Mouse (Mus musculus) Patski (cell line): Measurements from ENCODE around the gene Vwde. TPM values are rescaled to one million over a fixed set of nuclear protein-coding genes. Genes with fewer than 3 reads are reported as not detected.
A peak's percentile ranks its signal among the peaks of the same experiment; 100 is the strongest.

Experiments used
- ATAC-seq: fragments of 100-300 bp; one replicate; pipeline ENCODE4 v1.8.0; 2021
- CTCF ChIA-PET: fragments of 350-600 bp; sonication (Branson Sonifier 250); formaldehyde crosslinking; loops from one replicate; lab custom pipeline; 2022; ENCODE audit warnings: inconsistent platforms; lab: Charles Lee
- POLR2A ChIA-PET: fragments of 350-600 bp; sonication (Branson Sonifier 250); formaldehyde crosslinking; loops from one replicate; lab custom pipeline; 2022; ENCODE audit warnings: antibody characterized with exemption, inconsistent platforms; lab: Charles Lee
- DNase-seq: peaks from one replicate; pipeline ENCODE4 v3.0.0-alpha.2; 2011; ENCODE audit warnings: low read depth, low spot score
- H3K27me3 ChIP-seq: fragments of 371-371 bp; one replicate; pipeline ENCODE4 v1.5.1; 2021
- CTCF ChIP-seq: fragments of 100-300 bp; IDR thresholded peaks from one replicate; pipeline ENCODE4 v1.5.1; 2021
- in situ Hi-C: fragments of 300-500 bp; cut with MboI; formaldehyde crosslinking; loops from 3 replicates; pipeline ENCODE4 v1.11.1; 2018; ENCODE audit warnings: low pct_unique_long_range_greater_than_20kb, mixed read lengths
- polyA plus RNA-seq: library from polyadenylated mRNA; unstranded; gene quantifications from one replicate; pipeline ENCODE4 v1.2.3, GENCODE M21; 2021

Gene Vwde
- not detected for polyA plus RNA-seq

GRCm38 (mm10) chr6:13224596-13225227 is at the start of gene Vwde:
Vwde (minus strand) TSS chr6:13224965.
- TF ChIP-seq CTCF, result no peak
- ChIA-PET CTCF (no interaction called here), POLR2A (no interaction called here)
- peaks cover 21% of the 10 kb centered on the region for H3K27me3 ChIP-seq
- in situ Hi-C loops, result no loop called here
- no peak for DNase-seq
- ATAC-seq, result no peak

- peaks cover 4% of the 10 kb centered on the region for H3K27me3 ChIP-seq
- no peak for TF ChIP-seq CTCF
- ChIA-PET POLR2A (no interaction called here), CTCF (no interaction called here)
- ATAC-seq (no peak), DNase-seq (no peak)
- in situ Hi-C loops, result no loop called here
Observed at GRCm38 (mm10) chr6:13255341-13255740, 30.6 kb upstream of the Vwde start.

- in situ Hi-C loops, result no loop called here
- ChIA-PET CTCF (interaction anchor here (0.9 to 1.2 kb wide), 3 partner anchors 16 to 1255 kb away, joined by 3 read pairs; no protein-coding TSS in a partner anchor), POLR2A (no interaction called here)
- DNase-seq (no peak), ATAC-seq (no peak)
- peak; percentile 37 for TF ChIP-seq CTCF
- H3K27me3 ChIP-seq, result no peaks in the 10 kb centered on the region
Observed at GRCm38 (mm10) chr6:13248317-13248969, 23.7 kb upstream of the Vwde start.

GRCm38 (mm10) chr6:13206157-13206556 is 18.6 kb downstream of the Vwde start:
- CTCF ChIA-PET, result no interaction called here
- no peak for ATAC-seq
- no peak for DNase-seq
- TF ChIP-seq CTCF, result no peak
- in situ Hi-C loops, result no loop called here
- POLR2A ChIA-PET, result no interaction called here
- peaks cover 20% of the 10 kb centered on the region for H3K27me3 ChIP-seq

- DNase-seq, result no peak
- in situ Hi-C loops, result no loop called here
- H3K27me3 ChIP-seq, result no peaks in the 10 kb centered on the region
- CTCF ChIA-PET, result interaction anchor here (0.7 to 0.8 kb wide), 2 partner anchors 10 to 34 kb away, joined by 3 read pairs; no protein-coding TSS in a partner anchor
- no peak for TF ChIP-seq CTCF
- POLR2A ChIA-PET, result no interaction called here
- ATAC-seq, result no peak
Observed at GRCm38 (mm10) chr6:13197486-13197885, 27.3 kb downstream of the Vwde start.

GRCm38 (mm10) chr6:13186836-13187235 is 37.9 kb downstream of the Vwde start:
- DNase-seq (no peak), ATAC-seq (no peak)
- H3K27me3 ChIP-seq, result peaks cover 10% of the 10 kb centered on the region
- in situ Hi-C loops, result no loop called here
- TF ChIP-seq CTCF, result no peak
- POLR2A ChIA-PET, result no interaction called here
- CTCF ChIA-PET, result no interaction called here

GRCm38 (mm10) chr6:13180061-13180460 is 44.7 kb downstream of the Vwde start:
- H3K27me3 ChIP-seq, result peaks cover 17% of the 10 kb centered on the region
- ATAC-seq (no peak), DNase-seq (no peak)
- no peak for TF ChIP-seq CTCF
- ChIA-PET POLR2A (no interaction called here), CTCF (interaction anchor here (1.0 kb wide), 1 partner anchor 12 kb away, joined by 3 read pairs; no protein-coding TSS in a partner anchor)
- in situ Hi-C loops, result no loop called here

GRCm38 (mm10) chr6:13169459-13170150 is 55.2 kb downstream of the Vwde start:
- in situ Hi-C loops, result no loop called here
- ChIA-PET POLR2A (no interaction called here), CTCF (no interaction called here)
- no peak for TF ChIP-seq CTCF
- no peak for ATAC-seq
- peaks cover 4% of the 10 kb centered on the region for H3K27me3 ChIP-seq
- no peak for DNase-seq

GRCm38 (mm10) chr6:13166240-13166937 is 58.4 kb downstream of the Vwde start:
- DNase-seq (no peak), ATAC-seq (no peak)
- in situ Hi-C loops, result no loop called here
- POLR2A ChIA-PET, result no interaction called here
- CTCF ChIA-PET, result interaction anchor here (0.6 kb wide), 1 partner anchor 830 kb away, joined by 3 read pairs; no protein-coding TSS in a partner anchor
- H3K27me3 ChIP-seq, result peaks cover 11% of the 10 kb centered on the region
- no peak for TF ChIP-seq CTCF

- TF ChIP-seq CTCF, result peak; percentile 36
- ChIA-PET CTCF (interaction anchor here (1.2 to 1.6 kb wide), 2 partner anchors 11 to 844 kb away, joined by 3 to 4 read pairs; no protein-coding TSS in a partner anchor), POLR2A (no interaction called here)
- H3K27me3 ChIP-seq, result peaks cover 32% of the 10 kb centered on the region
- peak; percentile 31 for ATAC-seq
- in situ Hi-C loops, result loop anchor here (10.0 kb wide), 1 partner anchor 415 kb away; the partner anchor contains the start of gene Thsd7a
- no peak for DNase-seq
Observed at GRCm38 (mm10) chr6:13159437-13159836, 65.3 kb downstream of the Vwde start.
